Mouse (Mus musculus) limb, embryonic 14.5 days (tissue): ENCODE measurements around the gene Myadm. TPM values are rescaled to one million over a fixed set of nuclear protein-coding genes. Genes with fewer than 3 reads are reported as not detected.

ENCODE experiments used
- ATAC-seq: fragments of 200-750 bp; cut with Nextera tagmentation; 2 replicates; pipeline ENCODE4 v1.8.0; 2017; ENCODE audit warnings: low read depth, moderate number of reproducible peaks, moderate TSS enrichment; ENCODE audit not compliant: low FRiP score
- DNase-seq: peaks from one replicate; pipeline ENCODE4 v3.0.0-alpha.2; 2015; ENCODE audit warnings: low spot score
- H3K27ac ChIP-seq: fragments of 300-500 bp; sonication (generic); replicated peaks from 2 replicates; pipeline ENCODE4 v1.5.1; 2014; ENCODE audit warnings: low read depth, mild to moderate bottlenecking, low read length, moderate library complexity, mixed read lengths
- H3K27me3 ChIP-seq: fragments of 300-500 bp; sonication (generic); 2 replicates; pipeline ENCODE4 v1.6.1; 2014; ENCODE audit warnings: low read length, mixed read lengths; ENCODE audit not compliant: control insufficient read depth, insufficient read depth
- H3K36me3 ChIP-seq: fragments of 300-500 bp; sonication (generic); 2 replicates; pipeline ENCODE4 v1.6.1; 2014; ENCODE audit warnings: mild to moderate bottlenecking, low read length, moderate library complexity, mixed read lengths; ENCODE audit not compliant: control insufficient read depth, insufficient read depth
- H3K4me1 ChIP-seq: fragments of 300-500 bp; sonication (generic); 2 replicates; pipeline ENCODE4 v1.6.1; 2014; ENCODE audit warnings: antibody characterized with exemption, low read length, mixed read lengths; ENCODE audit not compliant: control insufficient read depth, insufficient read depth
- H3K4me2 ChIP-seq: fragments of 300-500 bp; sonication (generic); replicated peaks from 2 replicates; pipeline ENCODE4 v1.6.1; 2014; ENCODE audit warnings: low read depth, mild to moderate bottlenecking, low read length, moderate library complexity; ENCODE audit not compliant: severe bottlenecking
- H3K4me3 ChIP-seq: fragments of 300-500 bp; sonication (generic); replicated peaks from 2 replicates; pipeline ENCODE4 v1.5.1; 2014; ENCODE audit warnings: low read length
- H3K9ac ChIP-seq: fragments of 300-500 bp; sonication (generic); 2 replicates; pipeline ENCODE4 v1.6.1; 2014; ENCODE audit warnings: mild to moderate bottlenecking, low read depth, low read length, moderate library complexity; ENCODE audit not compliant: severe bottlenecking
- H3K9me3 ChIP-seq: fragments of 300-500 bp; sonication (generic); 2 replicates; pipeline ENCODE4 v1.6.1; 2016; ENCODE audit warnings: low read length; ENCODE audit not compliant: control insufficient read depth
- POLR2A ChIP-seq: fragments of 200-500 bp; IDR thresholded peaks from 2 replicates; pipeline ENCODE4 v1.8.0; 2012; ENCODE audit warnings: inconsistent platforms, mild to moderate bottlenecking, moderate library complexity, borderline replicate concordance; ENCODE audit not compliant: insufficient read depth, insufficient read length; ENCODE audit errors: extremely low read depth
- WGBS: fragments of 180-500 bp; shearing (Covaris S2); extraction: QIAGEN DNeasy Blood & Tissue Kit; methylation state at CpG from one replicate; pipeline ENCODE4 v1.1.7; 2014; 5-methylcytosine and 5-hydroxymethylcytosine counted together
- polyA plus RNA-seq, 2 experiments: library from polyadenylated mRNA; depleted of rRNA in 1 of 2; stranded (reverse) in 1 of 2; unstranded in 1 of 2; fragments of >200 nt; fragmentation: Nextera tagmentation in 1 of 2; extraction: Ambion mirVana in 1 of 2; gene quantifications; 2 replicates each; pipeline versions ENCODE4 v1.2.1 to v1.2.3; 2012 to 2014

Myadm gene
- polyA plus RNA-seq, 2 experiments, result 141 to 209 TPM

GRCm38 (mm10) chr7:3295321-3296110 is 6.6 kb downstream of the Myadm start:
- H3K4me3 ChIP-seq, result no peak overlapping the region
- H3K9me3 ChIP-seq, result no peaks in the 10 kb centered on the region
- ATAC-seq (no peak), DNase-seq (no peak)
- H3K27ac ChIP-seq, result no peak overlapping the region
- H3K9ac ChIP-seq, result no peak overlapping the region
- peaks cover 21% of the 10 kb centered on the region for H3K4me1 ChIP-seq
- WGBS, result 92% methylated on average over 5 of the region's 5 CpGs
- peaks cover under 1% of the 10 kb centered on the region; the same call in 1 of the 2 replicates for H3K27me3 ChIP-seq
- H3K4me2 ChIP-seq, result no peak overlapping the region
- no peak for TF ChIP-seq POLR2A
- H3K36me3 ChIP-seq, result peaks cover 63% of the 10 kb centered on the region

- ATAC-seq, result no peak
- Histone ChIP-seq H3K27ac (no peak overlapping the region), H3K27me3 (peaks cover 12% of the 10 kb centered on the region; the same call in 1 of the 2 replicates), H3K4me2 (no peak overlapping the region), H3K9me3 (no peaks in the 10 kb centered on the region), H3K9ac (no peak overlapping the region), H3K4me3 (no peak overlapping the region), H3K4me1 (peaks cover 12% of the 10 kb centered on the region), H3K36me3 (peaks cover 63% of the 10 kb centered on the region)
- TF ChIP-seq POLR2A, result no peak
- DNase-seq, result no peak
- WGBS, result 94% methylated on average over 16 of the region's 16 CpGs
These were observed 7.8 kb downstream of the Myadm start for GRCm38 (mm10) chr7:3296711-3297110.

GRCm38 (mm10) chr7:3299941-3300617 is 11.2 kb downstream of the Myadm start:
- TF ChIP-seq POLR2A, result no peak
- no peak overlapping the region for H3K27ac ChIP-seq
- H3K4me3 ChIP-seq, result no peak overlapping the region
- no peak overlapping the region for H3K9ac ChIP-seq
- no peak for DNase-seq
- peaks cover 13% of the 10 kb centered on the region for H3K4me1 ChIP-seq
- H3K9me3 ChIP-seq, result no peaks in the 10 kb centered on the region
- H3K4me2 ChIP-seq, result no peak overlapping the region
- H3K36me3 ChIP-seq, result peaks cover 48% of the 10 kb centered on the region
- 59% methylated on average over 7 of the region's 7 CpGs for WGBS
- H3K27me3 ChIP-seq, result peaks cover 32% of the 10 kb centered on the region
- no peak for ATAC-seq

GRCm38 (mm10) chr7:3300891-3301627 is 12.2 kb downstream of the Myadm start:
- H3K4me2 ChIP-seq, result no peak overlapping the region
- H3K9ac ChIP-seq, result no peak overlapping the region
- no peak overlapping the region for H3K27ac ChIP-seq
- H3K27me3 ChIP-seq, result peaks cover 37% of the 10 kb centered on the region
- no peaks in the 10 kb centered on the region for H3K9me3 ChIP-seq
- WGBS, result 59% methylated on average over 8 of the region's 8 CpGs
- peaks cover 13% of the 10 kb centered on the region for H3K4me1 ChIP-seq
- ATAC-seq (no peak), DNase-seq (no peak)
- TF ChIP-seq POLR2A, result no peak
- H3K4me3 ChIP-seq, result no peak overlapping the region
- peaks cover 41% of the 10 kb centered on the region for H3K36me3 ChIP-seq
